Mouse (Mus musculus) ES-E14 (cell line): ENCODE measurements around the gene Cd151. TPM values are rescaled to one million over a fixed set of nuclear protein-coding genes. Genes with fewer than 3 reads are reported as not detected.
A peak's percentile ranks its signal among the peaks of the same experiment; 100 is the strongest.

Experiments used
- DNase-seq: peaks from one replicate; pipeline ENCODE4 v3.0.0-alpha.2; 2013; ENCODE audit warnings: low read depth, low spot score
- H3K27ac ChIP-seq: 2 replicates; pipeline ENCODE4 v1.5.1; 2012; ENCODE audit warnings: low read depth, mild to moderate bottlenecking, low read length, moderate library complexity, mixed read lengths; ENCODE audit not compliant: poor library complexity, insufficient read depth, severe bottlenecking
- H3K36me3 ChIP-seq: 2 replicates; pipeline ENCODE4 v1.6.1; 2012; ENCODE audit warnings: mild to moderate bottlenecking, low read length, moderate library complexity, mixed read lengths; ENCODE audit not compliant: control insufficient read depth, poor library complexity, insufficient read depth, severe bottlenecking
- H3K4me1 ChIP-seq, 2 experiments: fragments of 150-350 bp in 1 of 2; sonication (generic) in 1 of 2; 2 replicates each; pipeline ENCODE4 v1.6.1; 2012; ENCODE audit warnings: low read length in 2 of 2, mild to moderate bottlenecking in 1 of 2, mixed read lengths in 1 of 2; ENCODE audit not compliant: control insufficient read depth in 2 of 2, insufficient read depth in 2 of 2, poor library complexity in 1 of 2
- H3K4me3 ChIP-seq, 2 experiments: fragments of 150-350 bp in 1 of 2; sonication (generic) in 1 of 2; 2 replicates each; pipeline ENCODE4 v1.5.1; 2012; ENCODE audit warnings: low read length in 2 of 2, low read depth in 1 of 2, mild to moderate bottlenecking in 1 of 2, mixed read lengths in 1 of 2; ENCODE audit not compliant: insufficient read depth in 1 of 2, poor library complexity in 1 of 2, severe bottlenecking in 1 of 2
- H3K9ac ChIP-seq: 2 replicates; pipeline ENCODE4 v1.6.1; 2012; ENCODE audit warnings: low read depth, mild to moderate bottlenecking, low read length, mixed read lengths; ENCODE audit not compliant: poor library complexity, insufficient read depth, severe bottlenecking
- H3K9me3 ChIP-seq: fragments of 150-350 bp; sonication (generic); 2 replicates; pipeline ENCODE4 v1.6.1; 2012; ENCODE audit warnings: low read depth, mild to moderate bottlenecking, low read length; ENCODE audit not compliant: control insufficient read depth, insufficient read depth
- CHD2 ChIP-seq: IDR thresholded peaks from 2 replicates; pipeline ENCODE4 v1.6.1; 2014; ENCODE audit warnings: mild to moderate bottlenecking, low read depth, low read length, inconsistent platforms
- HCFC1 ChIP-seq: IDR thresholded peaks from 2 replicates; pipeline ENCODE4 v1.6.1; 2012; ENCODE audit warnings: low read length, inconsistent platforms, borderline replicate concordance; ENCODE audit not compliant: insufficient read depth
- MAFK ChIP-seq: IDR thresholded peaks from 2 replicates; pipeline ENCODE4 v1.6.1; 2014; ENCODE audit warnings: mild to moderate bottlenecking, low read depth, low read length, inconsistent platforms; ENCODE audit not compliant: insufficient read depth
- ZC3H11A ChIP-seq: IDR thresholded peaks from 2 replicates; pipeline ENCODE4 v1.6.1; 2012; ENCODE audit warnings: low read depth, mild to moderate bottlenecking, inconsistent platforms, low read length, borderline replicate concordance
- ZNF384 ChIP-seq: IDR thresholded peaks from 2 replicates; pipeline ENCODE4 v1.6.1; 2012; ENCODE audit warnings: low read depth, low read length, inconsistent platforms
- in situ Hi-C, 2 experiments: fragments of 600-800 bp; cut with MboI; formaldehyde crosslinking; loops; one replicate each; pipeline ENCODE4 v1.15.1; 2025; ENCODE audit warnings: low sequenced_read_pairs in 2 of 2, inconsistent platforms in 1 of 2; ENCODE audit not compliant: unreplicated experiment in 2 of 2
- total RNA-seq: library from RNA; depleted of rRNA; stranded (reverse); fragments of 300-350 nt; gene quantifications from 2 replicates; pipeline ENCODE4 v1.2.3, GENCODE M21; 2012

Gene Cd151
- total RNA-seq, 1 experiment, result 238 TPM

- no peak overlapping the region for H3K4me3 ChIP-seq
- DNase-seq, result no peak
- H3K9ac ChIP-seq, result no peak overlapping the region
- H3K9me3 ChIP-seq, result no peaks in the 10 kb centered on the region
- in situ Hi-C loops, result no loop called here
- TF ChIP-seq ZC3H11A (no peak), HCFC1 (no peak), MAFK (no peak), ZNF384 (no peak), CHD2 (no peak)
- H3K36me3 ChIP-seq, result peaks cover 16% of the 10 kb centered on the region; the same call in 1 of the 2 replicates
- no peak overlapping the region for H3K27ac ChIP-seq
- no peaks in the 10 kb centered on the region for H3K4me1 ChIP-seq
These were observed 28.7 kb downstream of the Cd151 start for GRCm38 (mm10) chr7:141495940-141496339.

DNA sequence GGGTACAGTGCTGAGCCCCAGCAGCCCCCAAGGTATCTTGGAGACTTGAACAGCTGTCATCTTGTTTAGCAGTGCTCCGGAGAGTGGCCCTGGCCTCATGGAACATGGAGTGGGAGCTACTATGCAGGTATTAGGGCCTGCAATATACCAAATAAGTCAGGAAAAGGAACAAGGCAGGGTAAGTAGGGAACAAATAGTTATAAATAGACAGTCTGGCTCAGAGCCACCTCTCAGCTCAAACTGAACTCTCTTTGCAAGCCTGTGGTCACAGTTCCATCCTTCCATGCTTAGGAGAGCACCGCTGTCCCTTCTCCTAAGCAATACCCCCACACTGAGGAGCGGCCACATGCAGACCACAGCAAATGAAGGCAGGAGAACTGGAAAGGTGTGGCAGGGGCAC lies 30.4 kb downstream of the Cd151 start:
- Histone ChIP-seq H3K9ac (no peak overlapping the region), H3K9me3 (no peaks in the 10 kb centered on the region), H3K27ac (no peak overlapping the region), H3K4me3 (no peak overlapping the region), H3K4me1 (no peaks in the 10 kb centered on the region), H3K36me3 (peaks cover 6% of the 10 kb centered on the region; the same call in 1 of the 2 replicates)
- in situ Hi-C loops, result no loop called here
- DNase-seq, result no peak
- TF ChIP-seq MAFK (no peak), HCFC1 (no peak), CHD2 (no peak), ZNF384 (no peak), ZC3H11A (no peak)

- H3K9me3 ChIP-seq, result no peaks in the 10 kb centered on the region
- no peaks in the 10 kb centered on the region for H3K36me3 ChIP-seq
- no peaks in the 10 kb centered on the region for H3K4me1 ChIP-seq
- in situ Hi-C loops, result no loop called here
- no peak for TF ChIP-seq ZC3H11A
- TF ChIP-seq MAFK, result peak; percentile 78
- TF ChIP-seq ZNF384, result no peak
- TF ChIP-seq HCFC1, result no peak
- no peak for TF ChIP-seq CHD2
- H3K9ac ChIP-seq, result no peak overlapping the region
- no peak overlapping the region for H3K27ac ChIP-seq
- no peak for DNase-seq
- no peak overlapping the region for H3K4me3 ChIP-seq
These were observed 34.8 kb downstream of the Cd151 start for GRCm38 (mm10) chr7:141501820-141502555.

GRCm38 (mm10) chr7:141502556-141502905 lies 35.3 kb downstream of the Cd151 start:
- in situ Hi-C loops, result no loop called here
- Histone ChIP-seq H3K4me1 (no peaks in the 10 kb centered on the region), H3K36me3 (no peaks in the 10 kb centered on the region), H3K27ac (no peak overlapping the region), H3K9ac (no peak overlapping the region), H3K9me3 (no peaks in the 10 kb centered on the region), H3K4me3 (no peak overlapping the region)
- no peak for DNase-seq
- TF ChIP-seq HCFC1, result no peak
- no peak for TF ChIP-seq ZNF384
- no peak for TF ChIP-seq CHD2
- no peak for TF ChIP-seq ZC3H11A
- TF ChIP-seq MAFK, result no peak
